Mouse (Mus musculus) C2C12 (cell line): ENCODE results near the gene Borcs5. TPM values are rescaled to one million over a fixed set of nuclear protein-coding genes. Genes with fewer than 3 reads are reported as not detected.

Source experiments
- H3K27me3 ChIP-seq: one replicate; pipeline ENCODE4 v1.6.1; 2011; ENCODE audit not compliant: control insufficient read depth, insufficient read depth, insufficient read length
- H3K36me3 ChIP-seq: one replicate; pipeline ENCODE4 v1.6.1; 2011; ENCODE audit not compliant: control insufficient read depth, insufficient read depth
- H3K4me3 ChIP-seq: one replicate; pipeline ENCODE4 v1.5.1; 2011; ENCODE audit warnings: mild to moderate bottlenecking, control low read depth; ENCODE audit not compliant: poor library complexity, insufficient read depth, severe bottlenecking
- H3K79me2 ChIP-seq: one replicate; pipeline ENCODE4 v1.6.1; 2011; ENCODE audit not compliant: control insufficient read depth, insufficient read depth
- H3K79me3 ChIP-seq: one replicate; pipeline ENCODE4 v1.6.1; 2011; ENCODE audit warnings: low read depth, control low read depth
- H3ac ChIP-seq: one replicate; pipeline ENCODE3; 2011; ENCODE audit warnings: low read depth; ENCODE audit not compliant: control insufficient read depth, insufficient read length
- CEBPB ChIP-seq: IDR thresholded peaks from one replicate; pipeline ENCODE4 v1.6.1; 2011; ENCODE audit warnings: low read depth, mild to moderate bottlenecking, control low read depth, moderate library complexity
- CTCF ChIP-seq: IDR thresholded peaks from one replicate; pipeline ENCODE4 v1.5.1; 2011; ENCODE audit not compliant: control insufficient read depth, insufficient read depth, insufficient read length
- FOSL1 ChIP-seq: IDR thresholded peaks from one replicate; pipeline ENCODE4 v1.8.0; 2011; ENCODE audit warnings: mild to moderate bottlenecking, low read length; ENCODE audit not compliant: poor library complexity, insufficient read depth, severe bottlenecking
- MAX ChIP-seq: IDR thresholded peaks from one replicate; pipeline ENCODE4 v1.6.1; 2011; ENCODE audit warnings: mild to moderate bottlenecking, control low read depth
- MYOD1 ChIP-seq: IDR thresholded peaks from one replicate; pipeline ENCODE4 v1.6.1; 2011; ENCODE audit warnings: low read depth; ENCODE audit not compliant: control insufficient read depth, insufficient read length
- MYOG ChIP-seq: IDR thresholded peaks from one replicate; pipeline ENCODE4 v1.6.1; 2011; ENCODE audit not compliant: control insufficient read depth, insufficient read length; ENCODE audit errors: extremely low read depth
- USF1 ChIP-seq: IDR thresholded peaks from one replicate; pipeline ENCODE4 v1.6.1; 2011; ENCODE audit warnings: low read depth, mild to moderate bottlenecking, control low read depth, moderate library complexity
- polyA plus RNA-seq: library from polyadenylated mRNA; unstranded; fragments of >200 nt; fragmentation: generic; extraction: Trizol; gene quantifications from one replicate; pipeline ENCODE4 v1.2.1, GENCODE M21; 2012; ENCODE audit warnings: missing spikeins

Borcs5 gene
- polyA plus RNA-seq, 1 experiment = 6.0 TPM

GRCm38 (mm10) chr6:134601130-134601529 is 38.2 kb upstream of the Borcs5 start:
- TF ChIP-seq MAX (no peak), MYOD1 (no peak), FOSL1 (no peak), CTCF (no peak)
- no peaks in the 10 kb centered on the region for H3K36me3 ChIP-seq

GRCm38 (mm10) chr6:134601766-134602165 is 37.5 kb upstream of the Borcs5 start:
- no peak for TF ChIP-seq MAX
- no peak for TF ChIP-seq CTCF
- TF ChIP-seq MYOD1 = no peak
- no peak for TF ChIP-seq FOSL1
- no peak for TF ChIP-seq MYOG
- TF ChIP-seq CEBPB = no peak
- TF ChIP-seq USF1 = no peak
- H3K79me2 ChIP-seq = no peaks in the 10 kb centered on the region
- H3ac ChIP-seq = no peak overlapping the region

More at GRCm38 (mm10) chr6:134601130-134601529, 38.2 kb upstream of the Borcs5 start:
- no peaks in the 10 kb centered on the region for H3K79me2 ChIP-seq
- H3K4me3 ChIP-seq = no peak overlapping the region
- no peaks in the 10 kb centered on the region for H3K79me3 ChIP-seq
- H3K27me3 ChIP-seq = no peaks in the 10 kb centered on the region
- no peak overlapping the region for H3ac ChIP-seq

GRCm38 (mm10) chr6:134602371-134603003 is 36.8 kb upstream of the Borcs5 start:
- no peak overlapping the region for H3ac ChIP-seq
- no peaks in the 10 kb centered on the region for H3K79me3 ChIP-seq
- no peaks in the 10 kb centered on the region for H3K27me3 ChIP-seq
- H3K4me3 ChIP-seq = no peak overlapping the region
- no peaks in the 10 kb centered on the region for H3K36me3 ChIP-seq
- no peak for TF ChIP-seq CEBPB
- no peak for TF ChIP-seq MYOG
- H3K79me2 ChIP-seq = no peaks in the 10 kb centered on the region

More at GRCm38 (mm10) chr6:134601766-134602165, 37.5 kb upstream of the Borcs5 start:
- Histone ChIP-seq H3K36me3 (no peaks in the 10 kb centered on the region), H3K79me3 (no peaks in the 10 kb centered on the region), H3K27me3 (no peaks in the 10 kb centered on the region), H3K4me3 (no peak overlapping the region)

- no peaks in the 10 kb centered on the region for H3K27me3 ChIP-seq
- H3K79me2 ChIP-seq = no peaks in the 10 kb centered on the region
- H3K4me3 ChIP-seq = no peak overlapping the region
- no peaks in the 10 kb centered on the region for H3K79me3 ChIP-seq
- no peaks in the 10 kb centered on the region for H3K36me3 ChIP-seq
- TF ChIP-seq MYOG = no peak
- TF ChIP-seq MYOD1 = no peak
- TF ChIP-seq CEBPB = no peak
- TF ChIP-seq USF1 = no peak
- no peak for TF ChIP-seq CTCF
- TF ChIP-seq MAX = no peak
- no peak for TF ChIP-seq FOSL1
- no peak overlapping the region for H3ac ChIP-seq
Measured at GRCm38 (mm10) chr6:134605196-134605595, 34.1 kb upstream of the Borcs5 start.

GRCm38 (mm10) chr6:134606540-134606939 is 32.8 kb upstream of the Borcs5 start:
- Histone ChIP-seq H3K36me3 (no peaks in the 10 kb centered on the region), H3ac (no peak overlapping the region), H3K79me2 (no peaks in the 10 kb centered on the region), H3K79me3 (no peaks in the 10 kb centered on the region), H3K27me3 (no peaks in the 10 kb centered on the region), H3K4me3 (no peak overlapping the region)
- TF ChIP-seq MYOD1 (no peak), CEBPB (no peak)

GRCm38 (mm10) chr6:134606949-134607746 is 32.2 kb upstream of the Borcs5 start:
- H3ac ChIP-seq = no peak overlapping the region
- H3K4me3 ChIP-seq = no peak overlapping the region
- no peaks in the 10 kb centered on the region for H3K27me3 ChIP-seq
- TF ChIP-seq CTCF (peak; percentile 62), MYOD1 (no peak), CEBPB (no peak), USF1 (peak; percentile 42)
- H3K36me3 ChIP-seq = no peaks in the 10 kb centered on the region
- no peaks in the 10 kb centered on the region for H3K79me2 ChIP-seq
- H3K79me3 ChIP-seq = no peaks in the 10 kb centered on the region
